Mouse (Mus musculus) embryonic facial prominence, embryonic 15.5 days (tissue): Measurements from ENCODE around the gene Olfr524. TPM values are rescaled to one million over a fixed set of nuclear protein-coding genes. Genes with fewer than 3 reads are reported as not detected.

Experiments used
- ATAC-seq: fragments of 200-750 bp; cut with Nextera tagmentation; 2 replicates; pipeline ENCODE4 v1.8.0; 2017; ENCODE audit warnings: low read depth, moderate TSS enrichment; ENCODE audit not compliant: insufficient number of reproducible peaks, low FRiP score, low TSS enrichment
- H3K27ac ChIP-seq: fragments of 300-500 bp; sonication (generic); replicated peaks from 2 replicates; pipeline ENCODE4 v1.5.1; 2015; ENCODE audit warnings: mild to moderate bottlenecking, inconsistent platforms
- H3K27me3 ChIP-seq: fragments of 300-500 bp; sonication (generic); 2 replicates; pipeline ENCODE4 v1.6.1; 2015; ENCODE audit warnings: inconsistent platforms
- H3K36me3 ChIP-seq: fragments of 300-500 bp; sonication (generic); 2 replicates; pipeline ENCODE4 v1.6.1; 2015; ENCODE audit warnings: mild to moderate bottlenecking, inconsistent platforms
- H3K4me1 ChIP-seq: fragments of 300-500 bp; sonication (generic); 2 replicates; pipeline ENCODE4 v1.6.1; 2015; ENCODE audit warnings: inconsistent platforms
- H3K4me2 ChIP-seq: fragments of 300-500 bp; sonication (generic); replicated peaks from 2 replicates; pipeline ENCODE4 v1.6.1; 2015; ENCODE audit warnings: mild to moderate bottlenecking, inconsistent platforms
- H3K4me3 ChIP-seq: fragments of 300-500 bp; sonication (generic); replicated peaks from 2 replicates; pipeline ENCODE4 v1.5.1; 2015; ENCODE audit warnings: mild to moderate bottlenecking, inconsistent platforms
- H3K9ac ChIP-seq: fragments of 300-500 bp; sonication (generic); 2 replicates; pipeline ENCODE4 v1.6.1; 2015; ENCODE audit warnings: inconsistent platforms
- H3K9me3 ChIP-seq: fragments of 300-500 bp; sonication (generic); replicated peaks from 2 replicates; pipeline ENCODE4 v1.6.1; 2016; ENCODE audit warnings: inconsistent platforms
- WGBS: fragments of 180-500 bp; shearing (Covaris S2); methylation state at CpG from one replicate; pipeline ENCODE4 v1.1.7; 2015; 5-methylcytosine and 5-hydroxymethylcytosine counted together
- polyA plus RNA-seq: library from polyadenylated mRNA; unstranded; fragments of >200 nt; fragmentation: Nextera tagmentation; extraction: Ambion mirVana; gene quantifications from 2 replicates; pipeline ENCODE4 v1.2.1, GENCODE M21; 2015

Gene Olfr524
- polyA plus RNA-seq, 1 experiment from 2014 or later, result not detected

DNA sequence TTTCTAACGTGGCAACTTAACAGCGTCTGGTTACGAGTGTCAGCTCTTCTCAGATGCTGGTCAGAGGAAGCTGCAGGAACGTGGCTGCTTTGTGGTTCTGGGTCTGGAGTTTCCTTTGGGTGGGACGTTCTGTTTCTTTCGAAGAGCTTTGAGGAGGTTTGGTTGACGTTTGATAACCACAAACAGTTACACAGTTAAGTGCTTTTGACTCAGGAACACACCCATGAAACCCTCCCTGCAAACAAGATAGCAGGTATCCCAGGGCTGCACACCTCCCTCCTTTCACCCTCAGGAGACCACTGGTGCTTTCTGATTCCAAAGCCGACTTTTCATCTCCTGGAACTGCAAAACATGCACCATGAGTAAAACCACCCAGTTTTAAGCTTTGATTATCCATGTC is 2.4 kb upstream of the Olfr524 start:
- H3K36me3 ChIP-seq, result no peaks in the 10 kb centered on the region
- no peak overlapping the region for H3K9ac ChIP-seq
- no peaks in the 10 kb centered on the region for H3K4me1 ChIP-seq
- H3K4me3 ChIP-seq, result no peak overlapping the region
- WGBS, result 65% methylated on average over 8 of the region's 8 CpGs
- ATAC-seq, result no peak
- H3K27me3 ChIP-seq, result no peaks in the 10 kb centered on the region; the same call in 1 of the 2 replicates
- H3K27ac ChIP-seq, result no peak overlapping the region
- no peaks in the 10 kb centered on the region for H3K9me3 ChIP-seq
- H3K4me2 ChIP-seq, result no peak overlapping the region

DNA sequence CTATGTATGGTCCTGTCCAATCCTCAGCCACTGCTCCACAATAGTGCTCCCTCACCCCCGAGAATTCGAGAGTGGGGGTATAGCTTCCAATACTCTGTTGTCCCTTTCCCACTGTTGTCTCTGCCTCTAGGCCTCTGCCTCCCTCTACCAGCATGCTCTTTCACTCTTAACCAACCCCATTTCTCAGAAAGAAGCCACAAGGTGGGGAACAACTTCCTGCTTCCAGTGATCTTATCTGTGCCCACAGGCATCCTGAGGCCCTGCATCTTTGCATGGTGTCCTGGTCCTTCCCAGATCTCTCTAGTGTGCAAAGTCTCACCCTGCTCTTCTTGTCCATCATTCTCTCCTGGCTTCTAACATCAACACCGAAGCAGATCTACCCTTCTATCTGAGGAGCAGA is 1.1 kb upstream of the Olfr524 start:
- no peaks in the 10 kb centered on the region for H3K4me1 ChIP-seq
- H3K27ac ChIP-seq, result no peak overlapping the region
- WGBS, result 85% methylated on average over 3 of the region's 3 CpGs
- no peaks in the 10 kb centered on the region; the same call in 1 of the 2 replicates for H3K27me3 ChIP-seq
- H3K36me3 ChIP-seq, result no peaks in the 10 kb centered on the region
- H3K4me2 ChIP-seq, result no peak overlapping the region
- ATAC-seq, result no peak
- H3K9ac ChIP-seq, result no peak overlapping the region
- no peaks in the 10 kb centered on the region for H3K9me3 ChIP-seq
- no peak overlapping the region for H3K4me3 ChIP-seq

DNA sequence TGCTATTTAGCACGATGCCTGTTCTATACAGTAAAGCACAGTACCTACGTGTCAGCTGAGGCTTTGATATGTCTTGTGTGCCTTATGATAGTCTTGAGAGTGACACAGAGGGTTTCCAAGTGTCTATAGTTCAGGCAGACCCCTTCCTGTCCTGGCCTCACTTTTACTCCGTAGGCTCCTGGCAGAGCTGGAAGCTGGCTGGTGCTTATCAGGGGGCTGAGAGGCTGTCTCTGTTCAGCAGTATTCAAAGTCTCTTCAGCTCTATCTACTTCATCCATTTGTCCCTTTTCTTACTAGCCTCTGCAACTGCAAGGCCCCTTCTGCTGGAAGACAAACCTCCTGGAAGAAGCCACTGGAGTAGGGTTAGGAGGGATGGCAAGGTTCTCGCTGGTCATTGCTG is 4.7 kb downstream of the Olfr524 start:
- Histone ChIP-seq H3K9me3 (no peaks in the 10 kb centered on the region), H3K27me3 (no peaks in the 10 kb centered on the region), H3K27ac (no peak overlapping the region), H3K4me2 (no peak overlapping the region), H3K36me3 (no peaks in the 10 kb centered on the region), H3K9ac (no peak overlapping the region), H3K4me1 (no peaks in the 10 kb centered on the region), H3K4me3 (no peak overlapping the region)
- ATAC-seq, result no peak
- 88% methylated on average over 4 of the region's 4 CpGs for WGBS

DNA sequence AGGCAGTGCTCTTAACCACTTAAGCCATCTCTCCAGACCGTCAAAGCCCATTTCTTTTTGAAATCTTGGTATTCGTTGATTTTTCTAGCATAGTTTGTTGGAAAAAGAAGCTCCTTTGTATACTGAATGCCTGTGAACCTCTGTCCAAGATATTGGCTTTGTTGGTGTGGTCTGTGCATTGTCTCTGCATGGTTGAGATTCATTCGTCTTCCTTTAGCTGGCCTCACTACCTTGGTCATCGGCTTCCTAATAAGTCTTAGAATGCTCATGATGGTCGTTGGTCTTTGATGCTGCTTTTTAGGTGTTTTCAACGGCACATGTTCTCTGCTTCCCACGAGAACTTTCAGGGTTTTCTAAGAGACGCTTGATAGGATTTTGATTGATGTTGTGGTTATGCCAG is 9.8 kb downstream of the Olfr524 start:
- Histone ChIP-seq H3K27ac (no peak overlapping the region), H3K36me3 (no peaks in the 10 kb centered on the region), H3K4me2 (no peak overlapping the region), H3K4me3 (no peak overlapping the region), H3K9ac (no peak overlapping the region), H3K9me3 (no peaks in the 10 kb centered on the region), H3K4me1 (no peaks in the 10 kb centered on the region), H3K27me3 (no peaks in the 10 kb centered on the region)
- ATAC-seq, result no peak
- 75% methylated on average over 8 of the region's 8 CpGs for WGBS

- no peak overlapping the region for H3K27ac ChIP-seq
- H3K4me3 ChIP-seq, result no peak overlapping the region
- no peaks in the 10 kb centered on the region for H3K27me3 ChIP-seq
- no peak overlapping the region for H3K4me2 ChIP-seq
- no peaks in the 10 kb centered on the region for H3K4me1 ChIP-seq
- no peaks in the 10 kb centered on the region for H3K9me3 ChIP-seq
- 79% methylated on average over 4 of the region's 4 CpGs for WGBS
- H3K9ac ChIP-seq, result no peak overlapping the region
- H3K36me3 ChIP-seq, result no peaks in the 10 kb centered on the region
- no peak for ATAC-seq
Observed at GRCm38 (mm10) chr7:140194031-140194430, 11.7 kb downstream of the Olfr524 start.

GRCm38 (mm10) chr7:140192851-140193250 is 12.9 kb downstream of the Olfr524 start:
- no peak overlapping the region for H3K4me2 ChIP-seq
- no peaks in the 10 kb centered on the region for H3K9me3 ChIP-seq
- no peak overlapping the region for H3K27ac ChIP-seq
- no peaks in the 10 kb centered on the region for H3K27me3 ChIP-seq
- H3K9ac ChIP-seq, result no peak overlapping the region
- no peaks in the 10 kb centered on the region for H3K4me1 ChIP-seq
- H3K4me3 ChIP-seq, result no peak overlapping the region
- WGBS, result 81% methylated on average over 2 of the region's 2 CpGs
- no peaks in the 10 kb centered on the region for H3K36me3 ChIP-seq
- no peak for ATAC-seq

GRCm38 (mm10) chr7:140192445-140192844 is 13.3 kb downstream of the Olfr524 start:
- Histone ChIP-seq H3K9ac (no peak overlapping the region), H3K36me3 (no peaks in the 10 kb centered on the region), H3K27me3 (no peaks in the 10 kb centered on the region), H3K4me3 (no peak overlapping the region), H3K4me2 (no peak overlapping the region), H3K9me3 (no peaks in the 10 kb centered on the region), H3K4me1 (no peaks in the 10 kb centered on the region), H3K27ac (no peak overlapping the region)
- WGBS, result 63% methylated on average over 2 of the region's 2 CpGs
- no peak for ATAC-seq

DNA sequence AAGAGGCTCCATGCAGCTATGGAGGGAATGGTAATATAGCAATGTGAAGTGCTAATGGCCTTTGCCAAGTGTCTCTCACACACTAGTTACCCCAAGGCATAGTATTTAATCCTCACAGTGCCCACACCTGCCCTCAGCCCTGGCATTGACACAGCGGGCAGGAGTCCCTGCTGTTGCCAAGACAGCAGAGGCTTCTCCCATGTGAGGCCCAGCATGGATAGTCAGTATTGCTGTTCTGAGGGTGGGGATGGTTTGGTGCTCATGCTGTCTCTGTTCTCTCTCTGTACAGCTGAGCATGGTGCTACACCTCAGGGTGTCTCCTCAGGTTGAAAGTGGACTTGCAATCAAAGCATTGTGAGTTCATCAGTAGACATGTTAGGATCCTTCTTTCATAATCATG is 15.3 kb downstream of the Olfr524 start:
- 83% methylated on average over 1 of the region's 1 CpGs for WGBS
- no peaks in the 10 kb centered on the region for H3K4me1 ChIP-seq

GRCm38 (mm10) chr7:140188391-140189328 is 17.1 kb downstream of the Olfr524 start:
- Histone ChIP-seq H3K4me3 (no peak overlapping the region), H3K27ac (no peak overlapping the region), H3K9me3 (no peaks in the 10 kb centered on the region), H3K27me3 (no peaks in the 10 kb centered on the region), H3K36me3 (no peaks in the 10 kb centered on the region), H3K4me2 (no peak overlapping the region), H3K9ac (no peak overlapping the region), H3K4me1 (no peaks in the 10 kb centered on the region)
- no peak for ATAC-seq
- 56% methylated on average over 4 of the region's 4 CpGs for WGBS

More for the DNA sequence above, 15.3 kb downstream of the Olfr524 start:
- ATAC-seq, result no peak
- Histone ChIP-seq H3K36me3 (no peaks in the 10 kb centered on the region), H3K4me2 (no peak overlapping the region), H3K27ac (no peak overlapping the region), H3K9me3 (no peaks in the 10 kb centered on the region), H3K27me3 (no peaks in the 10 kb centered on the region), H3K9ac (no peak overlapping the region), H3K4me3 (no peak overlapping the region)

DNA sequence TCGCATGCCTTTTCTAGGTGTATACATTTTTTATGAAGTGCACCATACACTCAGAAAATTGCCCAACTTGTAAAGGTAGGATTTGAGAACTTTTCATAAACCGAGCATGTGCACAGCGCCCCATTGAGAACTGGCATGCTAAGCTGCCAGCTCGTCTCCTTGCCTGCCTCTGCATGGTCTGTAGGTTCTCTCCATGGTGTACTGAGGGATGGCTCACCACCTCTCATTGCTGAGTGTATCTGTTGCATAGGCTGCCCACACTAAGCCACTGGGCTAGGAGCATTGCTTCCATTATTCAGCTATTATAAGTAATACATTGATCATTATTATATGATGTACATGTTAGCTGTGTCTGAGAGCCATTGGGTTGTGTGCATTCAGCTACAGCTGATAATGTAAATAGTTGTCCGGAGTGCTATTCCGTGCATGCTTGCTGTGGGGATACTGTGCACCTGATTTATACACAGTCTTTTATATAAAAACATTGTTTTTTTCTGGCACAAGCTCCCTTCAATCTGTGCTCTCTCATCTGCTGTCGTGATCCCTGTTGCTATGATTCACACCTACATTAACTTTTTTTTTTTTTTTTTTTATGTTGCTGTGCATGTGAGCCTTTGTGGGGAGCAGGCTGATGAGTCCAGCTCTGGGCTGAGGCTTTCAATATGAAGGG is 17.9 kb downstream of the Olfr524 start:
- ATAC-seq, result no peak
- WGBS, result 81% methylated on average over 7 of the region's 7 CpGs

GRCm38 (mm10) chr7:140186646-140187620 is 18.8 kb downstream of the Olfr524 start:
- Histone ChIP-seq H3K27me3 (no peaks in the 10 kb centered on the region), H3K36me3 (no peaks in the 10 kb centered on the region), H3K27ac (no peak overlapping the region), H3K9ac (no peak overlapping the region), H3K4me1 (no peaks in the 10 kb centered on the region), H3K4me3 (no peak overlapping the region), H3K4me2 (no peak overlapping the region), H3K9me3 (no peaks in the 10 kb centered on the region)
- WGBS, result 63% methylated on average over 18 of the region's 18 CpGs
- ATAC-seq, result peak; percentile 68; the same call in 1 of the 2 replicates

More for the DNA sequence above, 17.9 kb downstream of the Olfr524 start:
- Histone ChIP-seq H3K36me3 (no peaks in the 10 kb centered on the region), H3K4me3 (no peak overlapping the region), H3K4me2 (no peak overlapping the region), H3K4me1 (no peaks in the 10 kb centered on the region), H3K9me3 (no peaks in the 10 kb centered on the region), H3K9ac (no peak overlapping the region), H3K27ac (no peak overlapping the region), H3K27me3 (no peaks in the 10 kb centered on the region)
